Mouse (Mus musculus): ENCODE data around the gene Slc25a24. TPM values are rescaled to one million over a fixed set of nuclear protein-coding genes. Genes with fewer than 3 reads are reported as not detected.
A peak's percentile ranks its signal among the peaks of the same experiment; 100 is the strongest.

Slc25a24 gene
- polyA plus RNA-seq (2021): 71.9 TPM

DNA sequence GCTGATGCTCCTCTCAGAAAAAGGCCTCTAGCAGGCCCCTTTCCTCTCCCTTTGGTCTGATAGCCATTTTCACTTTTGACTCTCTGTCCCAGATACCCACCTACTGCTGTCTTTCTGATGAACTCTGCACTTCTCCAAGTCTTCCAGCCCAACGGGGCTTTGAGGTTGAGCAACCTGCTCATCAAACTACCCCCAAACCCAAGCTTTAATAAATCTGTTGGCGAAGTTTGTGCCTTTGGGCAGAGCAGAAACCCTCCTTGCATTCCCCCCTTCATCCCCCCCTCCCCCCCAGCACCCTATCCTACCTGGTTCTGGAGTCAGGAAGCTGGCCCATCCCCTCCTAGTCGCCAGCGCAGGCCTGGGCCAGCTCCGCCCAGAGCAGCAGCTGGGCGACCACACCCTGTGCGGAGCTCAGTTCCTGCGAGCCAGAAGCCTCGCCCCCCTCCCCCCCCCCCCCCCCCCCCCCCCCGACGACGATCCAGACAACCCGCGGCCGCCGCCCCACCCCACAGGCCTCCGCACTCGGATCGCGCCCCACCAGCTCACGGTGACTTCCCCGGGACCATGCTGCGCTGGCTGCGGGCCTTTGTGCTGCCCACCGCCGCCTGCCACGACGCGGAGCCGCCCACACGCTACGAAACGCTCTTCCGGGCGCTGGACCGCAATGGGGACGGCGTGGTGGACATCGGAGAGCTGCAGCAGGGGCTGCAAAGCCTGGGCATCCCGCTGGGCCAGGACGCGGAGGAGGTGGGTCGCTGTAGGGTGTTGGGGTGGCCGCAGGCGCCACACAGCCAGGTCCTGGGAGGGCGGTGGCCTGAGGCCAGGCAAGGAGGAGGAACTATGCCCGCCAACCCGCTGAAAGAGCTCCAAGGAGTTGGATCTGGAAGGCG, at the start of gene Slc25a24:
Gene Slc25a24 (plus strand): TSS at position 509 of the 890 bp plus-strand sequence.
- H3K27me3 ChIP-seq: no peaks in the 10 kb centered on the region
- POLR2A ChIA-PET: interaction anchor here (0.6 to 1.5 kb wide), 4 partner anchors 43 to 1463 kb away, joined by 3 to 7 read pairs (median 3); no protein-coding TSS in a partner anchor
- no peak for TF ChIP-seq CTCF (IDR thresholded peaks at IDR 0.05)
- in situ Hi-C loops (cut with MboI; ENCODE audit: low pct_unique_long_range_greater_than_20kb): no loop called here
- DNase-seq (ENCODE audit: low read depth, low spot score): no peak
- peak; percentile 75 for ATAC-seq
- CTCF ChIA-PET: interaction anchor here (1.0 to 2.3 kb wide), 4 partner anchors 16 to 35 kb away, joined by 3 to 6 read pairs (median 4); no protein-coding TSS in a partner anchor

DNA sequence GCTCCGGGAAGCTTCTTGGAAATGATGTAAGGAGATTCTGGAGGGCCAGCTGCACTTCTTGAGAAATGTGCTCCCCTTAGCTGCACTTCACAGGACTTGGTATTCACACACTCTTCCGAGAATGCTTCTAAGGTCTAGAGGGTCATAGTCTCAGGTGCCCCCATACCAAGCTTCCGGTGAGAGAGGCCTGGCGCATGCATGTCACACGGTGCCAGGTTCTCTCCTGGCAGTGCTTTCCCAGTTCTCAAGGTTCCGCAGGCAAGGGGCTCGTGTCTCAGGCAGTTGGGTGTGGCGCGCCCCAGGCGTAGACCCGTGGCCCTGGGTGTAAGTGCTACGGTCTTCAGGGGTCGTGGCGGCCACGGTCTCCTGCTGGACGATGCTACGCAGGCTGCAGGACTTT, 42.8 kb upstream of the Slc25a24 start, which contains the start of gene Slc25a54:
Gene Slc25a54 (plus strand): TSS at position 301 of the 400 bp plus-strand sequence.
- ChIA-PET CTCF (interaction anchor here (0.6 to 1.5 kb wide), 3 partner anchors 25 to 116 kb away, joined by 3 read pairs; no protein-coding TSS in a partner anchor), POLR2A (no interaction called here)
- in situ Hi-C loops (cut with MboI; ENCODE audit: low pct_unique_long_range_greater_than_20kb): no loop called here
- ATAC-seq: no peak
- H3K27me3 ChIP-seq: no peaks in the 10 kb centered on the region
- no peak for TF ChIP-seq CTCF (IDR thresholded peaks at IDR 0.05)
- DNase-seq (ENCODE audit: low read depth, low spot score): no peak

DNA sequence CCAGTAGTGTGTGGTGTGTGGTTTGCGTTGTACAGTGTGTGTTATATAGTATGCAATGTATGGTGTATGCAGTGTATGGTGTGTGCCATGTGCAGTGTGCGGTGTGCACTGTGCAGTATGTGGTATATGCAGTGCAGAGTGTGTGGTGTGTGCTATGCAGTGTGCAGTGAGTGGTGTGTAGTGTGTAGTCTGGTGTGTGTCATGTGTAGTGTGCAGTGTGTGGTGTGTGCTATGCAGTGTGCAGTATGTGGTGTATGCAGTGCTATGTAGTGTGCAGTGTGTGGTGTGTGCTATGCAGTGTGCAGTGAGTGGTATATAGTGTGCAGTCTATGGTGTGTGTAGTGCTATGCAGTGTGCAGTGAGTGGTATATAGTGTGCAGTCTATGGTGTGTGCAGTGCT, 38.5 kb upstream of the Slc25a24 start:
- POLR2A ChIA-PET: no interaction called here
- in situ Hi-C loops (cut with MboI; ENCODE audit: low pct_unique_long_range_greater_than_20kb): no loop called here
- ATAC-seq (no peak), DNase-seq (ENCODE audit: low read depth, low spot score) (no peak)
- no peak for TF ChIP-seq CTCF (IDR thresholded peaks at IDR 0.05)
- CTCF ChIA-PET: interaction anchor here (1.5 kb wide), 1 partner anchor 11 kb away, joined by 3 read pairs; no protein-coding TSS in a partner anchor
- H3K27me3 ChIP-seq: no peaks in the 10 kb centered on the region

DNA sequence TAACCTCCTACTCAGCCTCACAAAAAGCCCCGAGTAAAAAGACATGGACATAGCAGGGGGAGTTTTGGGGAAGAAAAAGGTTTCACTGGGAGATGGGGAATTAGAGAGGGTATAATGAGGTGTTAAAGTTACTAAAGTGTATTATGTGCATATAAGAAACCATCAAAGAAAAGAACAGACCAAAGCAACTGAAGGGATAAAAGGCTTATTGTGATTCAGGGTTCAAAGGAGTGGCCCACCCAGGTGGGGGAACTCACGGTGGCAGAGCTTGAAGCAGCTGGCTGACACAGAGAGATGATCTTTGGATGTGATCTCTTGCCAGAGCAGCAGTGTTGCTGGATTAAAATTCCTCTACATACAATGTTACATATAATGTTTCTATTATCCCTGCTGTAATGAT, 34.5 kb upstream of the Slc25a24 start:
- in situ Hi-C loops (cut with MboI; ENCODE audit: low pct_unique_long_range_greater_than_20kb): no loop called here
- H3K27me3 ChIP-seq: no peaks in the 10 kb centered on the region
- DNase-seq (ENCODE audit: low read depth, low spot score): no peak
- ChIA-PET CTCF (interaction anchor here (1.0 to 2.0 kb wide), 2 partner anchors 12 to 25 kb away, joined by 3 to 6 read pairs; no protein-coding TSS in a partner anchor), POLR2A (no interaction called here)
- no peak for TF ChIP-seq CTCF (IDR thresholded peaks at IDR 0.05)
- ATAC-seq: no peak

DNA sequence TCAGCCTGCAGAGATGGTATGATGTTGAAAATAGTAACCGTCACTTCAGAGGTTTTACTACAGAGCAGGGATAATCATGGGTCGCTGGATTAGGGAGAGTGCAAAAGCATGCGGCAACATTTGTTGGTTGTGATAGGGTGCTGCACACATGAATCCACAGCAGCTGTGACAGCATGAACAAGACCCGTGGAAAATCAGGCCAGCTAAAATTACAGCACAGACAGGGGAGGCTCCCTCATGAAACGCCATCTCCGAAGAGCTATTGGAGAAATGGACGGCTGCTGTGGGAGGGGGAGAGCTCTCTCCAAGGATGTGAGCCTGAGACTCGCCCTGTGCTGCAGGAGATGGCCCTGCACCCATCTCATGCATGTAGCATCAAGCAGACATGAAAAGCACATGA, 18.2 kb upstream of the Slc25a24 start:
- ChIA-PET CTCF (interaction anchor here (1.4 kb wide), 1 partner anchor 15 kb away, joined by 4 read pairs; no protein-coding TSS in a partner anchor), POLR2A (interaction anchor here (0.7 kb wide), 1 partner anchor 14 kb away, joined by 3 read pairs; no protein-coding TSS in a partner anchor)
- peaks cover 3% of the 10 kb centered on the region for H3K27me3 ChIP-seq
- DNase-seq (ENCODE audit: low read depth, low spot score) (no peak), ATAC-seq (no peak)
- TF ChIP-seq CTCF (IDR thresholded peaks at IDR 0.05): no peak
- in situ Hi-C loops (cut with MboI; ENCODE audit: low pct_unique_long_range_greater_than_20kb): no loop called here

DNA sequence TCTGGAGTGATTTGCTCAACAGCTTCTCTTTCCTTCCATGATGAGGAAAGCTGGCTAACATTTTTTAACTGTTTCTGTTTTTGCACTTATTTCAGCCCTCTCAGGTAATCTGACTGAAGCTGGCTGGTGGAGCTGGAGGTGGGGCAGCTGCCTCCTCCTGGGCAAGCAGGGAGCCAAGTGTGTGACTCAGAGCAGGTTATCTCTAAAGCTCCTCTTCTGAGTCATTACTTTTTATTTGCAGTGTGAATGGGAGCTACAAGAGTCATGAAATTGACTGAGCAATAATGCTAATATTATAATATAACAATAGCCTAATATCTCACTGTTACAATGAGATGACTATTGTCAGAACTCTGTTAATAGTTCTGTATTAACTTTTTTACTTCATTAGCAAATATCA, 5.8 kb upstream of the Slc25a24 start:
- CTCF ChIA-PET: interaction anchor here (1.1 to 1.7 kb wide), 3 partner anchors 8 to 11 kb away, joined by 3 to 4 read pairs (median 3); no protein-coding TSS in a partner anchor
- H3K27me3 ChIP-seq: no peaks in the 10 kb centered on the region
- no peak for DNase-seq (ENCODE audit: low read depth, low spot score)
- POLR2A ChIA-PET: interaction anchor here (1.7 kb wide), 1 partner anchor 16 kb away, joined by 3 read pairs; no protein-coding TSS in a partner anchor
- ATAC-seq: no peak
- in situ Hi-C loops (cut with MboI; ENCODE audit: low pct_unique_long_range_greater_than_20kb): no loop called here
- no peak for TF ChIP-seq CTCF (IDR thresholded peaks at IDR 0.05)

DNA sequence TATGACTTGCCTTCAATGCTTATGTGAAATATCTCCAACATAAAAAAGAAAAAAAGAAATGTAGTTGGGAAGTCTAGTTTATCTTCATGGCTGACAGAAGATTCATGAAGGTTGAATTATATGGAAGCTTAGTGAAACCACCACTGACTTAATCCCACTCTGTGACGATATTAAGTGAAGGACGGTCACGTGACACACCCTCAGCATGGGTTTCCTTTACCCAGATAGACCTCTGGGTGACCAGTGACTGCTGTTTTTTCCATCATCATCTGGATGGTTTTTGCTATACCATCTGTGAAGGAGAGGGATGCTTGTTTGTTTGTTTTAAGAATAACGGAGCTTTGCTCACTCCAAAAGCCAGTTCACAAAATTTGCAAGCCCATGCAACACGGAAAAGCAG, 3.4 kb upstream of the Slc25a24 start:
- in situ Hi-C loops (cut with MboI; ENCODE audit: low pct_unique_long_range_greater_than_20kb): no loop called here
- no peak for TF ChIP-seq CTCF (IDR thresholded peaks at IDR 0.05)
- ChIA-PET CTCF (interaction anchor here (1.7 to 2.2 kb wide), 2 partner anchors 11 to 14 kb away, joined by 4 to 5 read pairs; no protein-coding TSS in a partner anchor), POLR2A (interaction anchor here (1.1 kb wide), 1 partner anchor 15 kb away, joined by 3 read pairs; no protein-coding TSS in a partner anchor)
- no peak for ATAC-seq
- DNase-seq (ENCODE audit: low read depth, low spot score): no peak
- no peaks in the 10 kb centered on the region for H3K27me3 ChIP-seq

DNA sequence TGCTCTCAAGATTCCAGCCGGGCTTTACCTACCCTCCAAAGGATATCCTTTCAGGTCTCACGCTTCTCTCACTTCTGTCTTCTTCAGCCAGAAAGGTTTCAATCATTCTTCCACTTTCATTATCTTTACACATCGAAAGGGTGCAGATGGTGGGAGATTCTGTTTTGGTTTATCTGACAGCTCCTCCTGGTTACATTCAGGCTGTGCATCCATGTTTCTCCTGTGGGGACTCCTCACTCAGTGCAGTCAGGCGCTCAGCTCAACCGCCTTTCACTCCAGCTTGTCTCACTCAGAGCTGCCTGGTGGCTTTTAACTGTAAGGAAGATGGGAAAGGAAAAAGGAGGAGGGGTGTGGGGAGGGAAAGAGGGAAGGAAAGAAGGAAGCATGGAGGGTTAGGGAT, 3.0 kb upstream of the Slc25a24 start:
- ChIA-PET CTCF (interaction anchor here (1.7 to 2.2 kb wide), 2 partner anchors 11 to 15 kb away, joined by 4 to 5 read pairs; no protein-coding TSS in a partner anchor), POLR2A (no interaction called here)
- TF ChIP-seq CTCF (IDR thresholded peaks at IDR 0.05): no peak
- ATAC-seq (no peak), DNase-seq (ENCODE audit: low read depth, low spot score) (no peak)
- in situ Hi-C loops (cut with MboI; ENCODE audit: low pct_unique_long_range_greater_than_20kb): no loop called here
- no peaks in the 10 kb centered on the region for H3K27me3 ChIP-seq

DNA sequence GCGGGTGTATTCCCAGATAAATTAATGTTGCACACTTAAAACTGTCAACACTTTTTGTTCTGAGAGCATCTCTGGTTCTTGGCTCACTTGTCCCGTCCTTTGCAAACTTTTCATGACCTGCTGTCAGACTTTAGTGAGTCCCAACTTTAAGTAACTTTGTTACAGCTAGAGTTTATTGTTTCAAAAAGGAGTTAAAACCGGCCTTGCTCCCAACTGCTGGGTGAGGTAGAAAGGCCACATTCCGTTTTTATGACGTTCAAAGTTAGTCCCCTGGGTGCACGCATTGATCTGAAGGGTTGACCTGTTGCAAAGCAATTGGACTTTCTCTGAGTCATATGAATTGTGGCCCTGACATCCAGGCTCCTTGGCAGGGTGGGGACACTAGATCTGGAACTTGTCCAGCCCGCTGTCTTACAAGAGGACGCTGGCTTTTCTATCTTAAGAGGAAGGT, 607 bp downstream of the Slc25a24 start:
- in situ Hi-C loops (cut with MboI; ENCODE audit: low pct_unique_long_range_greater_than_20kb): no loop called here
- TF ChIP-seq CTCF (IDR thresholded peaks at IDR 0.05): no peak
- H3K27me3 ChIP-seq: no peaks in the 10 kb centered on the region
- ChIA-PET CTCF (interaction anchor here (1.4 to 2.3 kb wide), 2 partner anchors 22 to 32 kb away, joined by 4 to 6 read pairs; no protein-coding TSS in a partner anchor), POLR2A (interaction anchor here (0.6 kb wide), 3 partner anchors 113 to 1463 kb away, joined by 3 to 7 read pairs (median 3); no protein-coding TSS in a partner anchor)
- ATAC-seq (peak; percentile 44), DNase-seq (ENCODE audit: low read depth, low spot score) (no peak)

DNA sequence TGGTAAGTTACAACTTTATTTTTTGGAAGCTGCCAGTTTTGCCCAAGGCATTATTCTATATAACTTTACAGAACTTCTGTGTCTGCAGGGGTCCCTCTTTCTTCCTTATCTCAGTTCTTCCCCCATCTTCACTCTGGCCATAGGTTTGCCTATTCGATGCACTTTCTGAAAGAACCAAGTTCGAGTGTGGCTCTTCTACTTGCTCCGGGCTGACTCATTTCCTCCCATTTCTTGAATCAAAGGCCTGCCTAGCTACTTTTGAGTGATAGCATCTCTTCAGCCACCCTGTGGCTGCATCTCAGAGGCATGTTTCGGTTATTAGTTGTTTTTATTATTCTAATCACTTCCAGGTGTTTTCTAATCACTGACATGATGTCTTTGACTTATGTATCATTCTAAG, 1.1 kb downstream of the Slc25a24 start:
- H3K27me3 ChIP-seq: no peaks in the 10 kb centered on the region
- no peak for TF ChIP-seq CTCF (IDR thresholded peaks at IDR 0.05)
- ChIA-PET CTCF (interaction anchor here (1.4 to 2.3 kb wide), 2 partner anchors 22 to 32 kb away, joined by 4 to 6 read pairs; no protein-coding TSS in a partner anchor), POLR2A (no interaction called here)
- ATAC-seq (no peak), DNase-seq (ENCODE audit: low read depth, low spot score) (no peak)
- in situ Hi-C loops (cut with MboI; ENCODE audit: low pct_unique_long_range_greater_than_20kb): no loop called here

All from Patski (cell line).